Mouse (Mus musculus) kidney, adult 2 months (tissue): ENCODE measurements around the gene Cela1. TPM values are rescaled to one million over a fixed set of nuclear protein-coding genes. Genes with fewer than 3 reads are reported as not detected.

ENCODE experiments used
- DNase-seq: peaks from one replicate; pipeline ENCODE4 v3.0.0; 2021
- H3K27ac ChIP-seq: fragments of 200-500 bp; 2 replicates; pipeline ENCODE4 v1.5.1; 2012; ENCODE audit warnings: low read depth, low read length, control low read depth, inconsistent platforms; ENCODE audit not compliant: insufficient read depth
- H3K27me3 ChIP-seq: fragments of 200-500 bp; replicated peaks from 2 replicates; pipeline ENCODE4 v1.6.1; 2012; ENCODE audit warnings: mild to moderate bottlenecking, moderate library complexity, low read length, inconsistent platforms; ENCODE audit not compliant: control insufficient read depth, insufficient read depth
- H3K36me3 ChIP-seq: fragments of 200-500 bp; 2 replicates; pipeline ENCODE4 v1.6.1; 2012; ENCODE audit warnings: mild to moderate bottlenecking, moderate library complexity, low read length, inconsistent platforms; ENCODE audit not compliant: control insufficient read depth, insufficient read depth
- H3K4me1 ChIP-seq: fragments of 200-500 bp; 2 replicates; pipeline ENCODE4 v1.6.1; 2011; ENCODE audit warnings: low read length; ENCODE audit not compliant: control insufficient read depth, insufficient read depth
- H3K4me3 ChIP-seq: fragments of 200-500 bp; 2 replicates; pipeline ENCODE4 v1.5.1; 2011; ENCODE audit warnings: mild to moderate bottlenecking, low read depth, low read length, control low read depth; ENCODE audit not compliant: insufficient read depth
- CTCF ChIP-seq: fragments of 200-500 bp; conservative IDR thresholded peaks from 2 replicates; pipeline ENCODE4 v1.5.1; 2011; ENCODE audit warnings: low read depth, mild to moderate bottlenecking, control low read depth, low read length, moderate library complexity, mixed read lengths; ENCODE audit not compliant: insufficient read depth, insufficient read length
- POLR2A ChIP-seq: fragments of 200-500 bp; IDR thresholded peaks from one replicate; pipeline ENCODE4 v1.6.1; 2011; ENCODE audit warnings: low read depth, low read length, control low read depth
- WGBS: fragments of 180-500 bp; shearing (Covaris S2); methylation state at CpG from one replicate; pipeline ENCODE4 v1.1.7; 2018; 5-methylcytosine and 5-hydroxymethylcytosine counted together
- polyA plus RNA-seq: library from polyadenylated mRNA; depleted of rRNA; stranded (reverse); fragments of >200 nt; gene quantifications from 2 replicates; pipeline ENCODE4 v1.2.3, GENCODE M21; 2012

Cela1 gene
- polyA plus RNA-seq, 1 experiment = 456 TPM

- Histone ChIP-seq H3K4me3 (no peak overlapping the region), H3K36me3 (no peaks in the 10 kb centered on the region), H3K27me3 (no peaks in the 10 kb centered on the region), H3K27ac (no peak overlapping the region), H3K4me1 (no peaks in the 10 kb centered on the region)
- TF ChIP-seq POLR2A (no peak), CTCF (no peak)
- no peak for DNase-seq
- WGBS = 80% methylated on average over 9 of the region's 9 CpGs
Measured at GRCm38 (mm10) chr15:100651610-100652009, 36.1 kb downstream of the Cela1 start.

DNA sequence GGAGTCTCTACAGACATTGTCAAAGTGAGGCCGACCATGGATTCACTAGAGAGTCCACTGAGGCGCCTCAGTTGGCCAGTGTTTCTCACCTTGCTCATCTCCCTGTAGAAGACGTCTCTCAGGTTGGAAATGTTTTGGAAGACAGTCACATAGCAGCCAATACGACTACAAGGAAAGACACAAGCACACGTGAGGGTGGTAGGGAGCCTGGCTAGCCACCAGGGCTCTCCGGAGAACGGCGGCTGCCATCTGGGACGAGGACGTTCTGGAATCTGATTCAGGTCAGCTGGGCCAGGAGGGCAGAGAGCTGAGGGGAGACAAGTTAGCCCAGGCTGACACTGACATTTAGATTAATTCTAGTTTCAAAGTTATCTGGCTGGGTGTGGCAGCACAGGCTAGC, 37.6 kb downstream of the Cela1 start:
- no peaks in the 10 kb centered on the region for H3K4me1 ChIP-seq
- TF ChIP-seq CTCF (no peak), POLR2A (no peak)
- H3K27ac ChIP-seq = no peak overlapping the region
- no peaks in the 10 kb centered on the region for H3K36me3 ChIP-seq
- H3K27me3 ChIP-seq = no peaks in the 10 kb centered on the region
- WGBS = 95% methylated on average over 10 of the region's 10 CpGs
- no peak overlapping the region for H3K4me3 ChIP-seq
- DNase-seq = no peak

GRCm38 (mm10) chr15:100646161-100646560, 41.6 kb downstream of the Cela1 start:
- WGBS = 84% methylated on average over 6 of the region's 6 CpGs
- H3K4me1 ChIP-seq = no peaks in the 10 kb centered on the region; the same call in 1 of the 2 replicates
- no peak for TF ChIP-seq CTCF
- TF ChIP-seq POLR2A = no peak
- no peak overlapping the region for H3K4me3 ChIP-seq
- DNase-seq = no peak
- H3K27me3 ChIP-seq = no peaks in the 10 kb centered on the region
- H3K36me3 ChIP-seq = no peaks in the 10 kb centered on the region
- no peak overlapping the region for H3K27ac ChIP-seq

GRCm38 (mm10) chr15:100642451-100642850, 45.3 kb downstream of the Cela1 start:
- H3K27me3 ChIP-seq = no peaks in the 10 kb centered on the region
- H3K4me1 ChIP-seq = peaks cover 5% of the 10 kb centered on the region; the same call in 1 of the 2 replicates
- H3K27ac ChIP-seq = no peak overlapping the region
- no peak for DNase-seq
- no peak overlapping the region for H3K4me3 ChIP-seq
- H3K36me3 ChIP-seq = no peaks in the 10 kb centered on the region
- TF ChIP-seq POLR2A (no peak), CTCF (no peak)
- WGBS = 90% methylated on average over 7 of the region's 7 CpGs

- peak; percentile 40 for DNase-seq
- no peak overlapping the region for H3K27ac ChIP-seq
- no peaks in the 10 kb centered on the region for H3K27me3 ChIP-seq
- TF ChIP-seq CTCF = no peak
- no peak for TF ChIP-seq POLR2A
- H3K36me3 ChIP-seq = no peaks in the 10 kb centered on the region
- H3K4me3 ChIP-seq = no peak overlapping the region
- H3K4me1 ChIP-seq = peaks cover 7% of the 10 kb centered on the region
- WGBS = 41% methylated on average over 14 of the region's 16 CpGs
Measured at GRCm38 (mm10) chr15:100641226-100641810, 46.4 kb downstream of the Cela1 start.

- Histone ChIP-seq H3K36me3 (no peaks in the 10 kb centered on the region), H3K27ac (no peak overlapping the region), H3K4me1 (peaks cover 9% of the 10 kb centered on the region), H3K4me3 (no peak overlapping the region), H3K27me3 (no peaks in the 10 kb centered on the region)
- TF ChIP-seq CTCF (no peak), POLR2A (no peak)
- DNase-seq = no peak
- WGBS = 87% methylated on average over 16 of the region's 16 CpGs
Measured at GRCm38 (mm10) chr15:100639972-100640750, 47.6 kb downstream of the Cela1 start.

GRCm38 (mm10) chr15:100637661-100638060, 50.1 kb downstream of the Cela1 start:
- H3K36me3 ChIP-seq = no peaks in the 10 kb centered on the region
- H3K27ac ChIP-seq = no peak overlapping the region
- peak; percentile 71 for DNase-seq
- no peak overlapping the region for H3K4me3 ChIP-seq
- peaks cover 16% of the 10 kb centered on the region for H3K4me1 ChIP-seq
- H3K27me3 ChIP-seq = no peaks in the 10 kb centered on the region
- 16% methylated on average over 6 of the region's 6 CpGs for WGBS
- TF ChIP-seq CTCF = peak; percentile 63
- TF ChIP-seq POLR2A = no peak
